Mouse (Mus musculus) cerebellum, postnatal 4 days (tissue): ENCODE results near the gene Grid1.
A peak's percentile ranks its signal among the peaks of the same experiment; 100 is the strongest.

Source experiments
- DNase-seq, 2 experiments: peaks; one replicate each; pipeline ENCODE4 v3.0.0; 2022; ENCODE audit warnings: low spot score in 2 of 2, mixed read lengths in 1 of 2

The Grid1 gene

GRCm38 (mm10) chr14:35197371-35197770 is 377.5 kb downstream of the Grid1 start:
- DNase-seq = no peak

DNA sequence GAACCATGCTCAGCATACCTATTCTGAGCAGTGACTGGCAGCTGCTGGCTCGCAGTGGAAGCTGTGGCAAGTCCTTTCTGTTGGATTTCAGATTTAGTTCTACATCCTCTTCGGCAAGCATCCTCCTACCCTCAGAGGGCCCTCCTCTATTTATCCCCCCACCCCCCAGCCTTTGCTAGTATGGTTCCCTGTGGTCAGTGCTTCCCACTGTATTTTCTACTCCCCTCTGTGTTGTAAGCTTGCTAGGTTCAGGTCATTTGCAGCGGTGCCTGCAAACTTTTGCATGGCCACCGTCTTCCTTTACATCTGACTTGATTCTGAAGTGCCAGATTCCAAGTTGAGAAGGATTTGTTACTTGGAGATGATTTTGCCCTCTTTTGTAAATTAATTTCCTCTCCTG is 378.5 kb downstream of the Grid1 start:
- no peak for DNase-seq

DNA sequence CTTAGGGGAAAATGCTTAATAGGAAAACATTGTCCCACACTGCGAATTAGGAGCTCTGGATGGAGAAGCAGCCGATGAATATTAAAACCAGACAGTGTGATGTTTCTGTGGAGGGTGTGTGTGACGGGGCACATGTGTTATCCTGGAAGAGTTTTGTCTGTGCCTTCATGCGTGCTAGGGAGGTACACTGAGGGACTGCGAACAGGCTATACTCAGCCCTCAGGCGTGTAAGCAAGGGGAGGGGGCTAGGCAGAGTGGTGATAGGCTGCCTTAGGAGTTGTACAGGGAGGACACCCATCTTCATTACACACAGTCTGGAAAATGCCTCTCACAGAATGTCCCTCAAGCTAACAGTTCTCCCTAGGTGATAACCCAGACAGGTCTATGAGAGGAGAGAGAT is 379.0 kb downstream of the Grid1 start:
- no peak for DNase-seq

DNA sequence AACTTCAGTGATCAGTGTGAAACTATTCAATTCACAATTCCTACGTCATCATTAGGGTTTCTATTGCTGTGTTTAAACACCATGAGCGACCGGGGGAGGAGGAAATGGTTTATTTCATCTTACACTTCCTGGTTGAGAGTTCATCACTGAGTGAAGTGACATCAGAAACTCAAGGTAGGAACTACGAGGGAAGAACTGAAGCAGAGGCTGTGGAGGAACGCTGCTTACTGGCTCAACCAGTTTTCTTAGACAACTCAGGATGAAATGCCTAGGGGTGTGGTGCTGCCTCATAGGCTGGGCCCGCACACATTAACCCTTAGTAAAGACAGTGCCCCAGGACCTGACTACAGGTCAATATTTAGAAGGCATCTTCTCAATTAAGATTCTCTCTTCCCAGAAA is 389.5 kb downstream of the Grid1 start:
- no peak for DNase-seq

DNA sequence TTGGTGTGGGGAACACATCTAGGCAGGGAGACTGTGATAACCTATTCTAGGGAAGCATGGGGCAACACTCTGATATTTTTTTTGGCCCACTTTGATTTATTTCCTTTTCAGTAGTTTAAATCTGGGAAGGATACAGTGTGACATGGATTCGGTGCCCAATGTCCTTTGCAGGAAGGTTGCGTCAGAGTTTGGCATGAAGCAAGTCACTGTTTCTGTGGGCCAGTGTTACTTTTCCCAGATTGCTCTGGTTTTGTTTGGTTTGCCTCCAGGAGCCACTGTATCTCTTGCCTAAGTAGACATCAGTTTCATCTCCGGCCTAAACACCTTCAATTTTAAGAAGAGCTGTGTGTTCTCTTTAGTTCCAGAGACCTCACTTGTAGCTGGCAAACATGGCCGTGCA is 399.1 kb downstream of the Grid1 start:
- no peak for DNase-seq

DNA sequence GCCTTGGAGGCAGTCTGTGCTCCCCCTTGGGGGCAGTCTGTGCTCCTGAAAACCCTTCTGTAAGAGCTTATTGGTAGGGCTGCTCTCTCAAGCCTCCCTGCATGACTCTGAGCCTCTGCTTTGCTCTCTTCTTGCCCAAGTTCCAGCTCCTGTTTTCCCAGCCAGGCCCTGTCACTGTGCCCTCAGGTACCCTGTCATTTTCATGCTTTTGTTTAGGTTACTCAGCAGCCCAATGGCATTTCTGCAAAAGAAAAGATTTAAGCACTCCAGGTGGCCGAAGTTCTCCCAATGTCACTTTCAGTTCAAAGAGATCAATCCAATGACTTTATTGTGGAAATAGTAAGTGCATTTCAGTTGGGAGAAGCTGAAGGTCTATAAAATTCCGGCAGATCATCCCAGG is 402.3 kb downstream of the Grid1 start:
- no peak for DNase-seq

DNA sequence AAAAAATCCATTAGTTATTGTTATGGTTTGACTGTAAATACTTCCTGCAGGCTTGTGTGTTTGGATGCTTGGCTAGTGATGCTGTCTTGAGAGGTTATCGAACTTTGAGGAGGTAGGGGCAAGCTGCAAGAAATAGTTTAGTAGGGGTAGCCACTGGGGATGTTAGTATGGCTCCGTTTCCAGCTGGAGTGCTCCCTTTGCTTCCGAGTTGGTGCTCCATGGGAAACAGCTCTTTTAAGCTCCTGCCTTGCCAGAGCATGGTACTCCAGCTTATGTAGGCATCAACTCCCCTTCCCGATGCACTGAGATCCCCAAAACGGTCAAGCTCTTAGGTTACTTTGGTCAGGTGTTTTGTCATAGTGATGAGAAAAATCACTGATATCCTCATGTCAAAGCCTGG is 407.7 kb downstream of the Grid1 start:
- DNase-seq = no peak

DNA sequence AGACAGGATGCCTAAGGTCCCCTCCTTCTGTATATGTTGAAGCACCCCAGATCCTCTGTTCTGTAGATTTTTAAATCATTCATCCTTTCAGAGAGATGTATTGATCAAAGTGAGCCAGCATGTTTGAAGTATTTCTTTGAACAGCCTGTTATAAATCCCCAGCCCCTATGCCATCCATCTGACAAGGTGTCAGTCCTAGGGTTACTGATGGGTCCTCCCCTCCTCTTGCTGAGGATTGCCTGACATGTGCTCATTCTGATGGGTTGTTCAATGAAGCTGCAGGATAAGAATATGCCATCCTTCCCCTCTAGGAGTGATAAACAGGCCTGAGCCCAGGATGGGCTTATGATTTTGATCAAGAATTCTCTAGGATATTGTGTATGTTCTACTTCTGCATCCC is 411.5 kb downstream of the Grid1 start:
- DNase-seq = no peak

DNA sequence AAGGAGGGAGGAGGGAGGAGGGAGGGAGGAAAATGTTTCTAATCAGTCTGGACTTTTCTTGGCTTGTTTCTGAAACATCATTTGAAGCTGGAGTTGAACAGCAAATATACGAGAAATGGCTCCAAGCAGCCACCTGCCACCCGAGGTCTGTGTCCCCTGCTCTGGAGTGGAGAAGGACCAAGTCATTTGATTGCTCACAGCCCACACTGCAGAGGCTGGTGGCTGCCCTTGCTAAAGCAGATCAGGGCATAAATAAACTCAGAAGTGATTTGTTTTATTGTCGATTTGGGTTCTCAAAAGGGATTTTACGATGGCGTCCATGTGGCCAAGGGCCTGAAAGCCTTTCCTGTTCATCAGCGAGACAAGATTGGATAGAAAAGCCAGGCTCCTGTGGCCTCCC is 423.0 kb downstream of the Grid1 start:
- DNase-seq = no peak

GRCm38 (mm10) chr14:35244776-35245548 is 425.1 kb downstream of the Grid1 start:
- DNase-seq = no peak

- DNase-seq = peak; percentile 41 to 80
These were observed 430.5 kb downstream of the Grid1 start for GRCm38 (mm10) chr14:35250412-35250811.

DNA sequence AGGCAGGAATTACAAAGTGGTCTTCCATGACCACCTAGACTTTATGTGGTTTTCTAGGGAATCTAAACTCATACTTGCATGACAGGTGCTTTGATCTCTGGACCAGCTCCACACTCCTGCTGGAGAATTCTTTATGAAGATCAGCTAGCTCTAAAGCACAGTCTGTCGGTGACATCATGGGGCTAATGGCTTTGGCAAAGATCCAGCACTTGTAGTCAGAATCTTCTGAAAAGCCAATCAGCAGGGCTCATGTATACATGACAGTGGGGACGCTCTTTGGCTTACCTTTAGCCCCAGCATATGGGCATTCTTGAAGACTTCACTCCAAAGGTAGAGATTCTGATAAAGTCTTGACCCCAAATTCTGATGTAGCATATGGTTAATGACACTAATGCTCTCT is 434.6 kb downstream of the Grid1 start:
- peak in 1 of 2 experiments; percentile 23 for DNase-seq

GRCm38 (mm10) chr14:35270260-35270659 is 450.4 kb downstream of the Grid1 start:
- DNase-seq = no peak

- no peak for DNase-seq
These were observed 489.3 kb downstream of the Grid1 start for GRCm38 (mm10) chr14:35309201-35309600.

- no peak for DNase-seq
These were observed 493.7 kb downstream of the Grid1 start for GRCm38 (mm10) chr14:35313380-35314299.

GRCm38 (mm10) chr14:35326306-35326705 is 506.4 kb downstream of the Grid1 start:
- peak in 1 of 2 experiments; percentile 39 for DNase-seq

DNA sequence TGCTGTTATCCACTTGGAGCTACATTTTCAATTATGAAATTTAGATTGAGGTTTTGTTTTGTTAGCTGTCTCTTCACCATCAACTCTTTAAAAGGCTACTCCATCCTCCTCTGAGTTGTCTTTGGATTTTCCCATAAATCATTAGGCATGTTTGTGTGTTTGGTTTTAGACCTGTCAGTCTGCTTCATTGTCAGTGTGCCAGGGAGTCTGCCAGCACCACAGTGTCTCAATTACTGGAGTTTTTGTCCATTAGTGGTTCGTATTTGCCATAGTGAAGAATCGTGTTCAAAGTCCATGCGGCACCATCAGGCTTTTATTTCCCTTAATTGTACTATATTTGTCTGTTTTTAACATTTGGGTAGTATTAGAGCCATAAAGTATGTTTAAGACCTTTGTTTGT is 516.7 kb downstream of the Grid1 start:
- DNase-seq = no peak

GRCm38 (mm10) chr14:35356011-35356410 is 536.1 kb downstream of the Grid1 start:
- no peak for DNase-seq

DNA sequence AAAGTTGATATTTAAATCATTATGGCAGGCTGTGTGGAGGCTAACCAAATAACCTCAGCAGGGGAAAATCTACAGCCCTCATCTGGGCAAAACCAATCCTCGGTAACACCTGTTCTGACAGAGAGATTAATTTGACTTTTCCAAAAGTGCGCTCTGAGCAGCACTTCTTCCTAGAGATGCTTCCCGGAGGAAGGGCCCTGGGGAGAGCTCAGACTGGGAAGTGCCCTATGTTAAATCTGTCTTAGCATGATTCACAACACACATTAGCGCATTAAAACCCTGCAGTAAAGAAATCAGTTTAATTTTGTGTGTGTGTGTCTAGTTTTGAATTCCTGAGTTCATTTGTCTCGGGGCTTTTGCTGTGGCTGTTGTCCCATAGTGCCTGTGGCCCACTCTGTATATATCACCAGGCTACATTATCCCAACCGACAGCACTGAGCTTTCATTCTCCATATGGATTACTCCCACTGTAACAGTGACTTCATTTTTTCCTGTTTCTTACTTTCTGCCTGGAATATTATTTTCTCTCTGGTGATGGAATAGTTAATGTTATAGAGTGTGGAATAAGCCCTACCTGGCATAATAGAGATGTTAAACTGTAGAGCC is 536.7 kb downstream of the Grid1 start:
- DNase-seq = no peak

DNA sequence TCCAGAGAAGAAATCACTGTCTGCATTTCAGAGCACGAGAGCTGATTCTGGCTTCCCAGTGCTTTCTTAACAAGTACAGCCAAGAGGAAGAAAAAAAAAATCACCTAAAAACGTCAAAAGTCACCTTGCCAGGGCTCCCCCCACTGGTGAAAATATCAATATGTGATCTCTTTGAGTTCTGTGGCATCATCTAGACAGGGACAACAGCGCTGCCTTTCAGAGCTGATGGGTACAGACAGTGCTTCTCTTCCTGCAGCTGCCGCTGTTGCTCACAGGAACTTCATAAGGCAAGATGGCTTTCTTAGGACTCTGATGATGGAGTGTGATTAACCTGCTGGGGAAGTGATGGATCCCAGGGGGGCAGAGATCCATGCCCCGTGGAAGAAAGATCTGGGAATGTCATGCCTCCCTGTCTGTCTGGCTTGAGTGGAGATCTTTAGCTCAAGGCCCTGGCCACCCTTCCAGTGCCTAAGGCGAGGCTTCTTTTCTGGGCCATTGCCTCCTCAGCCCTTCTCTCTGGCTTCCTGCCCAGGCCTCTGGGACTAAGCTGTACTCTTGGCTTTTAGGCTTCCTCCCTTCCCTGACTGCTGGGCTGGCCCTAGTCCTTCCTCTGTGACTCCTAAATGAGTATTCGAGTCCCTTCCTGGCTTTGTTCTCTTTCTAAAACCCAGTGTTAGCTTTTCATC is 538.4 kb downstream of the Grid1 start:
- peak in 1 of 2 experiments; percentile 53 for DNase-seq

- no peak for DNase-seq
These were observed 545.5 kb downstream of the Grid1 start for GRCm38 (mm10) chr14:35365177-35365944.
